Mouse (Mus musculus) G1E (cell line): ENCODE data around the gene Nek1. TPM values are rescaled to one million over a fixed set of nuclear protein-coding genes. Genes with fewer than 3 reads are reported as not detected.

Experiments used
- ATAC-seq: 2 replicates; pipeline ENCODE4 v1.8.0; 2016; ENCODE audit warnings: mild to moderate bottlenecking; ENCODE audit not compliant: insufficient number of reproducible peaks, poor library complexity, low FRiP score, severe bottlenecking; ENCODE audit errors: extremely low read depth
- DNase-seq: peaks from one replicate; pipeline ENCODE4 v3.0.0; 2012; ENCODE audit warnings: low spot score
- H3K27me3 ChIP-seq: 2 replicates; pipeline ENCODE4 v1.6.1; 2012; ENCODE audit warnings: mild to moderate bottlenecking, low read length, inconsistent platforms; ENCODE audit not compliant: insufficient read depth
- H3K36me3 ChIP-seq: replicated peaks from 2 replicates; pipeline ENCODE3; 2012; ENCODE audit warnings: mild to moderate bottlenecking, inconsistent platforms
- H3K4me1 ChIP-seq: 2 replicates; pipeline ENCODE4 v1.6.1; 2012; ENCODE audit warnings: low read depth, low read length, inconsistent platforms, mixed read lengths; ENCODE audit not compliant: insufficient read depth
- H3K4me3 ChIP-seq: 2 replicates; pipeline ENCODE4 v1.5.1; 2012; ENCODE audit warnings: low read depth, mild to moderate bottlenecking, inconsistent platforms, low read length, moderate library complexity, mixed read lengths
- H3K9me3 ChIP-seq: replicated peaks from 2 replicates; pipeline ENCODE4 v1.6.1; 2012; ENCODE audit warnings: inconsistent platforms
- CTCF ChIP-seq: IDR thresholded peaks from 2 replicates; pipeline ENCODE4 v1.5.1; 2012; ENCODE audit warnings: low read depth, low read length, inconsistent platforms, mixed read lengths
- GATA1 ChIP-seq: IDR thresholded peaks from 2 replicates; pipeline ENCODE4 v1.6.1; 2012; ENCODE audit warnings: borderline replicate concordance, low read length, inconsistent platforms, mixed read lengths
- GATA2 ChIP-seq: IDR thresholded peaks from 2 replicates; pipeline ENCODE4 v1.6.1; 2012; ENCODE audit warnings: low read depth, low read length, inconsistent platforms, borderline replicate concordance
- POLR2AphosphoS5 ChIP-seq: IDR thresholded peaks from 2 replicates; pipeline ENCODE4 v1.6.1; 2012; ENCODE audit warnings: low read depth, low read length, inconsistent platforms; ENCODE audit not compliant: insufficient replicate concordance
- TAL1 ChIP-seq: conservative IDR thresholded peaks from 2 replicates; pipeline ENCODE4 v1.6.1; 2012; ENCODE audit warnings: low read depth, low read length, inconsistent platforms, mixed read lengths
- polyA plus RNA-seq: library from polyadenylated mRNA; stranded (reverse); fragments of >175 nt; gene quantifications from 2 replicates; pipeline ENCODE4 v1.2.3, GENCODE M21; 2012
- total RNA-seq, 2 experiments: library from RNA; stranded (forward) in 1 of 2; stranded (reverse) in 1 of 2; fragments of 200-1000 nt in 1 of 2; fragments of >200 nt in 1 of 2; fragmentation: Nextera tagmentation in 1 of 2; gene quantifications; 2 replicates each; pipeline ENCODE4 v1.2.3; 2014 to 2017

Gene Nek1
- total and polyA plus RNA-seq, 3 experiments, result 6.7 to 68.9 (median 34.9) TPM

DNA sequence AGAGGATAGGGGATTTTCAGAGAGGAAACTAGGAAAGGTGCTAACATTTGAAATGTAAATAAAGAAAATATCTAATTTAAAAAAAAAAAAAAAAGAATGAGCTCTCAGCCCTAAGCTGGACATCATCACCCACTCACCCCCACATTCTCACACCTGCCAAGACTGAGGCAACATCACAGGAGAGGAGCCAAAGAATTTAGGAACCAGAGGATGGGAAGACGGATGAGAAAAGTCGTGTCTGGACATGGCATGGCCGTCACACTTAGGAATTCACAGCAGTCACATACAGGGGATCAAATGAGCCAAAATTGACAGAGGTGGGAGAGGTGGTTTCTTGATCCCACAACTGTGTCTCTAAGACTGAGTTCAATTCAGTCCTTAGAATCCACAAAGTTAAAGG lies 165.5 kb downstream of the Nek1 start:
- Histone ChIP-seq H3K4me3 (no peak overlapping the region), H3K4me1 (no peaks in the 10 kb centered on the region), H3K9me3 (no peaks in the 10 kb centered on the region), H3K27me3 (peaks cover 20% of the 10 kb centered on the region), H3K36me3 (no peaks in the 10 kb centered on the region)
- TF ChIP-seq CTCF (no peak), POLR2AphosphoS5 (no peak), TAL1 (no peak), GATA2 (no peak), GATA1 (no peak)
- ATAC-seq (no peak), DNase-seq (no peak)

DNA sequence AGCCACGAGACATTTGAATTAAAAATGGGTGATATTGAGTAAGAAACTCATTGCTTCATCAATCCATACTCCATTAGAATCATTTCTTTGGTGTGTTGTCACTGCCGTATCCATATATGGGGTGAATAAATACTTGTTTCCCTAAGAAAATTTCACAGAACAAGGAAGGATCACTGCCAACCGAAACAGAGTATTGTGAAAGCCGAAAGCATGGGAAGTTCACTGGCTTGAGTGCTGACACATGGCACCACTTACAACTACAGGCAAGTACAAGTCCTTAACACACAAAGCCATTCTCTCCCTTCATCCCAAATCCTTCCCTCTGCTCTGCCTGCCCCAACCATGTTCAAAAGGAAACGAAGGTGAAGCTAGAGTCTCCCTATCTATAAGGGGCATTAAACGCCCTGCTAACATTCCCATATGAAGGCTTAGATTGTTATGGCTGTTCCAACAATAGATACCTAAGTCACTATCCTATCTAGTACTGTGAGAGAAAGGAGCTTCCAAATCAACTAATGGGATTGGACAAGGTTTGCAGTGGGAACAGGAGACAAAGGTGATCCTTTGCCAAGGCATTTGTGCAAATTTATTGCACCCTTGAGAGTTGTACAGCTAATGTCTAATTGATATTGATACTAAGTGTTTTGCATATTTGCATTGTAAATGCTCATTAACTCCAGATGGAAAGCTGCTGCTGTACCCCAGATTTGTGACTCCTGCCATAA lies 168.6 kb downstream of the Nek1 start:
- H3K9me3 ChIP-seq, result no peaks in the 10 kb centered on the region
- ATAC-seq (no peak), DNase-seq (no peak)
- no peak overlapping the region for H3K4me3 ChIP-seq
- no peaks in the 10 kb centered on the region for H3K36me3 ChIP-seq
- H3K4me1 ChIP-seq, result no peaks in the 10 kb centered on the region
- peaks cover 13% of the 10 kb centered on the region; the same call in 1 of the 2 replicates for H3K27me3 ChIP-seq
- TF ChIP-seq CTCF (no peak), POLR2AphosphoS5 (no peak), GATA1 (no peak), TAL1 (no peak), GATA2 (no peak)

DNA sequence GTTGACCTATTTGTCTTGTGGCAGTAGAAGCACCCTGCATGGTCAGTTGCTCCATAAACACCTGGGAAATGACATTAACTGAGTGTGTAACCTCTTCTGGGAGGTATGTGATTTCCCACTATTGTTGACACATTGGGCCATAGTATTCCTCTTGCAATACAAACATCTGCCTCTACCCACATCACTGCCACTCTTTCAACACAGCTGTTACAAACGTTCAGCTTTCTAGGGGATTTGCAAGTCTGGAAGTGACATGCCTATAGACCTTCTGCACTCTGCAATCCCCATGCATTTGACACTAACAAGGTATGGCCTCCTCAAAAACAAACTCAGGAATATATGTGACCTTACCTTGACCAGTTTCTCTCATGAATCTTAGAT lies 169.2 kb downstream of the Nek1 start:
- DNase-seq (no peak), ATAC-seq (no peak)
- no peak for TF ChIP-seq POLR2AphosphoS5
- TF ChIP-seq TAL1, result no peak
- TF ChIP-seq GATA1, result no peak
- no peak for TF ChIP-seq CTCF
- TF ChIP-seq GATA2, result no peak
- Histone ChIP-seq H3K36me3 (no peaks in the 10 kb centered on the region), H3K4me1 (no peaks in the 10 kb centered on the region), H3K9me3 (no peaks in the 10 kb centered on the region), H3K4me3 (no peak overlapping the region), H3K27me3 (peaks cover 10% of the 10 kb centered on the region; the same call in 1 of the 2 replicates)

DNA sequence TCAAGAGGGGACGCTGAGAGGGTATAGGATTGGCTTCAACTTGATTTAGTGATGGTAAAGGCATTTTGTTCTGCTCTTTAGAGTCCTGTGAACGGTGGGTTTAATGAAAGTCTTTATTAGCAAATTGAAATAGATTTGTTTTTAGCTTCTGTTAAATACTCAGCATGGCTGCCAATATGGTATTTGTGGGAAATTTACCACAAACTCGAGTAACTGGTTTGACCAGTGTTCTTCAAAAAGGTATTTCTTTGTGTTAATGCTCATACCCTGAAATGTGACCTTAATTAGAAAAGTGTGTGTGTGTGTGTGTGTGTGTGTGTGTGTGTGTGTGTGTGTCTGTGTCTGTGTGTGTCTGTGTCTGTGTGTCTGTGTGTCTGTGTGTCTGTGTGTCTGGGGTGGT lies 178.6 kb downstream of the Nek1 start:
- no peak for TF ChIP-seq GATA1
- no peak for TF ChIP-seq GATA2
- TF ChIP-seq CTCF, result no peak
- no peak for TF ChIP-seq TAL1
- no peak for TF ChIP-seq POLR2AphosphoS5
- Histone ChIP-seq H3K4me1 (peaks cover 15% of the 10 kb centered on the region), H3K36me3 (no peaks in the 10 kb centered on the region), H3K4me3 (no peak overlapping the region), H3K27me3 (no peaks in the 10 kb centered on the region), H3K9me3 (no peaks in the 10 kb centered on the region)
- ATAC-seq, result no peak
- no peak for DNase-seq

DNA sequence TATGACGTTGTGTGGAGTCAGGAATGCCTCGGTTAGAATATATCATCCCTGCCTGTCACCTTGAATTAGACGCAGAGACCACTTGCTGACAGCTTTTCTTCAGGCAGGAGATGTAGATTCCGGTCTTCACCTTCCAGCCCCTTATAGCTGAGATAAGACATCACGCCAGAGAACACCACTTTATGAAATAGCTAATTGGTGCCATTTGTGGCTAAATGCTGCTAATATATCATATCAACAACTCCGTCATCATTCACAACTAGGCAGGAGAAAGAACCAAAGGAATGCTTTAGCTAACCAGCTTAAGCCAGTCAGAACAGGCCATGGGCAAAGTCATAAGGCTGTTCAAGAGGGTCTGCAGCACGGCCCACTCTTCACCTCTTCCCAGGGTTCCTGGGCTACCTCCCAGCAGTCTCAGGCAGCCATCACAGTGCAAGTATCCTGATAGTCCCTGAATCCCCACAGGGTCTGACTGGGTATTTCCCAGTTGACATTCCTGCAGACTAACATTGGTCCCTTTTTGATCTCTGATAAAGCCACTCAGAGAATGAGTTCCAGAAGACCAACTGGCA lies 181.0 kb downstream of the Nek1 start:
- TF ChIP-seq CTCF (no peak), POLR2AphosphoS5 (no peak), GATA2 (no peak), TAL1 (no peak), GATA1 (no peak)
- H3K4me1 ChIP-seq, result peaks cover 39% of the 10 kb centered on the region
- H3K4me3 ChIP-seq, result no peak overlapping the region
- DNase-seq (no peak), ATAC-seq (no peak)
- no peaks in the 10 kb centered on the region for H3K36me3 ChIP-seq
- H3K9me3 ChIP-seq, result no peaks in the 10 kb centered on the region
- H3K27me3 ChIP-seq, result no peaks in the 10 kb centered on the region

DNA sequence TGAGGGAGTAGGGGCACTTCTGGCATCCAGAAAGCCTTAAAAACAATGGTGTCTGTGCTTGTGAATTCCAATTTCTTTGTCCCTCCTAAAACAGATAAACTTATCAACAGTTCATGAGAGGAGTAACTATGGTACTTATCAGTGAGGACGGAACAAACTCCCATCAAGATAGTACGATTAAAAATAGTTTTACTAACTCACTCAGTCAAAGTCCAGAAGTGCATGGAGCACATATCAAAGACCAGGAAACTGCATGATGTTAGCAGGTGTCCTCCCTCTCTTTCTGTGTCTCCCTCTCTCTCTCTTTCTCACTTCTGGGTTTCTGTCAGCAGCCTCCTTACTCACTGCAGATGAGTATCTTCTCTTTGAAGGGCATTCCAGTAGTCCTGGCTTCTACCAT lies 182.9 kb downstream of the Nek1 start:
- H3K9me3 ChIP-seq, result no peaks in the 10 kb centered on the region
- no peaks in the 10 kb centered on the region for H3K27me3 ChIP-seq
- no peaks in the 10 kb centered on the region for H3K36me3 ChIP-seq
- DNase-seq (no peak), ATAC-seq (no peak)
- TF ChIP-seq TAL1 (no peak), POLR2AphosphoS5 (no peak), GATA1 (no peak), CTCF (no peak), GATA2 (no peak)
- peaks cover 42% of the 10 kb centered on the region for H3K4me1 ChIP-seq
- no peak overlapping the region for H3K4me3 ChIP-seq
